Mouse (Mus musculus) gastrocnemius, postnatal 10 days (tissue): Measurements from ENCODE around the gene A2ml1. TPM values are rescaled to one million over a fixed set of nuclear protein-coding genes. Genes with fewer than 3 reads are reported as not detected.

Source experiments
- total RNA-seq, 2 experiments: library from RNA; stranded (reverse); gene quantifications; 2 replicates each; pipeline ENCODE4 v1.2.3; 2021

The A2ml1 gene
- total RNA-seq, 2 experiments from 2014 or later: not detected

Other genes with a start within 250 kb of the A2ml1 start
- gene Tulp3, start 225.8 kb downstream of the A2ml1 start, total RNA-seq: 10 to 100 TPM in 1 of 2 experiments, 1 to 10 TPM in 1; 10.0 to 13.0 TPM
- 10 to 100 TPM; 12.8 to 16.2 TPM for gene Rhno1, start 218.7 kb downstream of the A2ml1 start, total RNA-seq
- 10 to 100 TPM in 1 of 2 experiments, 1 to 10 TPM in 1; 8.6 to 10.4 TPM for gene Foxm1, start 218.6 kb downstream of the A2ml1 start, total RNA-seq
- gene Tex52, start 206.2 kb downstream of the A2ml1 start, total RNA-seq: under 1 TPM in 1 of 2 experiments, not detected in 1; 0.36 TPM
- gene Gm44596, start 206.1 kb downstream of the A2ml1 start, total RNA-seq: not detected
- gene Nrip2, start 182.3 kb downstream of the A2ml1 start, total RNA-seq: 1 to 10 TPM; 3.3 to 3.4 TPM
- 10 to 100 TPM; 21.6 to 24.9 TPM for gene Itfg2, start 156.7 kb downstream of the A2ml1 start, total RNA-seq
- 10 to 100 TPM; 88.1 to 90.8 TPM for gene Fkbp4, start 142.9 kb downstream of the A2ml1 start, total RNA-seq
- gene Pzp, start 54.9 kb downstream of the A2ml1 start, total RNA-seq: 1 to 10 TPM in 1 of 2 experiments, under 1 TPM in 1; 0.07 to 1.8 TPM
- gene Klrb1a, start 41.9 kb upstream of the A2ml1 start, total RNA-seq: not detected
- gene Clec2h, start 80.8 kb upstream of the A2ml1 start, total RNA-seq: not detected
- not detected for gene Klrb1, start 141.5 kb upstream of the A2ml1 start, total RNA-seq
- under 1 TPM in 1 of 2 experiments, not detected in 1; 0.14 TPM for gene Klrb1c, start 207.6 kb upstream of the A2ml1 start, total RNA-seq
- gene Gm44511, start 244.7 kb upstream of the A2ml1 start, total RNA-seq: not detected
- not detected for gene Klrb1b, start 244.7 kb upstream of the A2ml1 start, total RNA-seq